Mouse (Mus musculus) intestine, embryonic 16.5 days (tissue): ENCODE results near the gene Aacs. TPM values are rescaled to one million over a fixed set of nuclear protein-coding genes. Genes with fewer than 3 reads are reported as not detected.
A peak's percentile ranks its signal among the peaks of the same experiment; 100 is the strongest.
"Not testable (repeated sequence)": the region's sequence is repeated elsewhere in the genome, so short reads cannot be mapped to it uniquely, and the experiment has no call there.

ENCODE experiments used
- ATAC-seq: fragments of 200-750 bp; cut with Nextera tagmentation; 2 replicates; pipeline ENCODE4 v1.8.0; 2017; ENCODE audit warnings: moderate TSS enrichment, moderate library complexity
- H3K27ac ChIP-seq: fragments of 300-500 bp; sonication (generic); 2 replicates; pipeline ENCODE4 v1.5.1; 2014; ENCODE audit warnings: mild to moderate bottlenecking, low read length
- H3K27me3 ChIP-seq: fragments of 300-500 bp; sonication (generic); replicated peaks from 2 replicates; pipeline ENCODE4 v1.6.1; 2014; ENCODE audit warnings: low read length, control low read depth, mixed read lengths; ENCODE audit not compliant: control insufficient read depth, insufficient read depth
- H3K36me3 ChIP-seq: fragments of 300-500 bp; sonication (generic); 2 replicates; pipeline ENCODE4 v1.6.1; 2014; ENCODE audit warnings: low read length, control low read depth; ENCODE audit not compliant: control insufficient read depth, insufficient read depth
- H3K4me1 ChIP-seq: fragments of 300-500 bp; sonication (generic); 2 replicates; pipeline ENCODE4 v1.6.1; 2014; ENCODE audit warnings: low read length, control low read depth, mixed read lengths; ENCODE audit not compliant: control insufficient read depth, insufficient read depth
- H3K4me2 ChIP-seq: fragments of 300-500 bp; sonication (generic); 2 replicates; pipeline ENCODE4 v1.6.1; 2014; ENCODE audit warnings: low read depth, low read length, control low read depth
- H3K4me3 ChIP-seq: fragments of 300-500 bp; sonication (generic); 2 replicates; pipeline ENCODE4 v1.5.1; 2014; ENCODE audit warnings: mild to moderate bottlenecking, low read length
- H3K9ac ChIP-seq: fragments of 300-500 bp; sonication (generic); 2 replicates; pipeline ENCODE4 v1.6.1; 2014; ENCODE audit warnings: low read depth, low read length
- H3K9me3 ChIP-seq: fragments of 300-500 bp; sonication (generic); 2 replicates; pipeline ENCODE4 v1.6.1; 2016; ENCODE audit warnings: low read length, control low read depth; ENCODE audit not compliant: control insufficient read depth
- WGBS: fragments of 180-500 bp; shearing (Covaris S2); extraction: QIAGEN DNeasy Blood & Tissue Kit; methylation state at CpG from one replicate; pipeline ENCODE4 v1.1.7; 2014; 5-methylcytosine and 5-hydroxymethylcytosine counted together
- polyA plus RNA-seq: library from polyadenylated mRNA; unstranded; fragments of >200 nt; fragmentation: Nextera tagmentation; extraction: Ambion mirVana; gene quantifications from 2 replicates; pipeline ENCODE4 v1.2.1, GENCODE M21; 2015

Gene Aacs
- polyA plus RNA-seq, 1 experiment from 2014 or later = 83.5 TPM

GRCm38 (mm10) chr5:125485031-125485778, 9.6 kb downstream of the Aacs start:
- Histone ChIP-seq H3K4me3 (no peak overlapping the region), H3K4me1 (peaks cover 6% of the 10 kb centered on the region), H3K9ac (no peak overlapping the region), H3K27me3 (no peaks in the 10 kb centered on the region), H3K9me3 (no peaks in the 10 kb centered on the region), H3K4me2 (no peak overlapping the region), H3K27ac (no peak overlapping the region), H3K36me3 (peaks cover 15% of the 10 kb centered on the region)
- 92% methylated on average over 4 of the region's 4 CpGs for WGBS
- ATAC-seq = no peak

GRCm38 (mm10) chr5:125486088-125486487, 10.5 kb downstream of the Aacs start:
- H3K27me3 ChIP-seq = no peaks in the 10 kb centered on the region
- no peak overlapping the region for H3K9ac ChIP-seq
- WGBS = 86% methylated on average over 1 of the region's 1 CpGs
- H3K4me2 ChIP-seq = no peak overlapping the region
- no peak overlapping the region for H3K4me3 ChIP-seq
- no peaks in the 10 kb centered on the region for H3K9me3 ChIP-seq
- no peak for ATAC-seq
- H3K27ac ChIP-seq = no peak overlapping the region
- peaks cover 15% of the 10 kb centered on the region for H3K36me3 ChIP-seq
- H3K4me1 ChIP-seq = no peaks in the 10 kb centered on the region

- no peak for ATAC-seq
- H3K27ac ChIP-seq = no peak overlapping the region
- H3K4me3 ChIP-seq = no peak overlapping the region
- H3K4me1 ChIP-seq = no peaks in the 10 kb centered on the region
- peaks cover 14% of the 10 kb centered on the region for H3K36me3 ChIP-seq
- H3K4me2 ChIP-seq = no peak overlapping the region
- no peak overlapping the region for H3K9ac ChIP-seq
- H3K27me3 ChIP-seq = no peaks in the 10 kb centered on the region
- WGBS = 79% methylated on average over 11 of the region's 11 CpGs
- H3K9me3 ChIP-seq = no peaks in the 10 kb centered on the region
Measured at GRCm38 (mm10) chr5:125487375-125488115, 11.9 kb downstream of the Aacs start.

- H3K36me3 ChIP-seq = peaks cover 8% of the 10 kb centered on the region
- WGBS = 52% methylated on average over 4 of the region's 4 CpGs
Measured at GRCm38 (mm10) chr5:125488116-125488455, 12.5 kb downstream of the Aacs start.

GRCm38 (mm10) chr5:125488953-125489352, 13.3 kb downstream of the Aacs start:
- ATAC-seq, H3K9me3 ChIP-seq, H3K4me1 ChIP-seq, H3K4me2 ChIP-seq, H3K9ac ChIP-seq, H3K4me3 ChIP-seq, H3K36me3 ChIP-seq, H3K27me3 ChIP-seq, H3K27ac ChIP-seq: not testable (repeated sequence)
- 92% methylated on average over 5 of the region's 5 CpGs for WGBS

More at GRCm38 (mm10) chr5:125488116-125488455, 12.5 kb downstream of the Aacs start:
- no peaks in the 10 kb centered on the region for H3K9me3 ChIP-seq
- peak; percentile 42; the same call in 1 of the 2 replicates for ATAC-seq
- no peak overlapping the region for H3K27ac ChIP-seq
- H3K4me3 ChIP-seq = no peak overlapping the region
- no peak overlapping the region for H3K9ac ChIP-seq
- no peak overlapping the region for H3K4me2 ChIP-seq
- H3K4me1 ChIP-seq = no peaks in the 10 kb centered on the region
- H3K27me3 ChIP-seq = no peaks in the 10 kb centered on the region

- Histone ChIP-seq H3K4me1 (no peaks in the 10 kb centered on the region), H3K4me2 (no peak overlapping the region), H3K27me3 (no peaks in the 10 kb centered on the region), H3K4me3 (no peak overlapping the region), H3K36me3 (peaks cover 6% of the 10 kb centered on the region), H3K9me3 (no peaks in the 10 kb centered on the region), H3K27ac (no peak overlapping the region), H3K9ac (no peak overlapping the region)
- WGBS = 90% methylated on average over 10 of the region's 10 CpGs
- no peak for ATAC-seq
Measured at GRCm38 (mm10) chr5:125491107-125491506, 15.5 kb downstream of the Aacs start.

GRCm38 (mm10) chr5:125492379-125493092, 16.9 kb downstream of the Aacs start:
- 73% methylated on average over 17 of the region's 17 CpGs for WGBS
- Histone ChIP-seq H3K36me3 (peaks cover 6% of the 10 kb centered on the region), H3K4me2 (no peak overlapping the region), H3K27me3 (no peaks in the 10 kb centered on the region), H3K9ac (no peak overlapping the region), H3K27ac (no peak overlapping the region), H3K4me1 (no peaks in the 10 kb centered on the region), H3K4me3 (no peak overlapping the region), H3K9me3 (no peaks in the 10 kb centered on the region)
- ATAC-seq = peak; percentile 17; the same call in 1 of the 2 replicates

- H3K9me3 ChIP-seq = no peaks in the 10 kb centered on the region
- H3K27ac ChIP-seq = no peak overlapping the region
- peaks cover 6% of the 10 kb centered on the region for H3K36me3 ChIP-seq
- ATAC-seq = no peak
- no peaks in the 10 kb centered on the region for H3K4me1 ChIP-seq
- H3K4me2 ChIP-seq = no peak overlapping the region
- no peak overlapping the region for H3K9ac ChIP-seq
- 75% methylated on average over 5 of the region's 5 CpGs for WGBS
- H3K27me3 ChIP-seq = no peaks in the 10 kb centered on the region
- H3K4me3 ChIP-seq = no peak overlapping the region
Measured at GRCm38 (mm10) chr5:125493093-125493423, 17.4 kb downstream of the Aacs start.

GRCm38 (mm10) chr5:125495655-125496054, 20.0 kb downstream of the Aacs start:
- Histone ChIP-seq H3K27ac (no peak overlapping the region), H3K4me2 (no peak overlapping the region), H3K4me3 (no peak overlapping the region), H3K9ac (no peak overlapping the region), H3K36me3 (peaks cover 2% of the 10 kb centered on the region; the same call in 1 of the 2 replicates), H3K9me3 (no peaks in the 10 kb centered on the region), H3K4me1 (no peaks in the 10 kb centered on the region), H3K27me3 (no peaks in the 10 kb centered on the region)
- no peak for ATAC-seq
- WGBS = 94% methylated on average over 10 of the region's 10 CpGs
